Mouse (Mus musculus): ENCODE results near the gene Igfbpl1. TPM values are rescaled to one million over a fixed set of nuclear protein-coding genes. Genes with fewer than 3 reads are reported as not detected.

The Igfbpl1 gene
- polyA plus RNA-seq, 1 experiment from 2014 or later, result 0.34 TPM

DNA sequence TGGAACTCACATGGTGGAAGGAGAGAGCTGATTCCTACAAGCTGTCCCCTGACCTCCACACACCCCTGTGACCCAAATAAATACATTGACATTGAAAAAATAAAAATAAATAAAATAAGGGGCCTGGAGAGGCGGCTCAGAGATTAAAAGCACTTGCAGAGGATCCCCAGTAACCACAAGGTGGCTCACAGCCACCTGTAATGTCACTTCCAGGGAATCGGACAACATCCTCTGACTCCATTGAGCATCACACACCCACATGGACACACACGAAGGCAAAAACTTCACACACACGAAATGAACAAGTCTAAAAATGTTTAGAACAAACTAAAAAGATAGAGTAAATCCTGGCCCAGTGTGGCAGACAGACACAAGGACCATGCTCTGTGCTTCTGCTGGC lies 40.0 kb downstream of the Igfbpl1 start:
- ATAC-seq, result no peak
- 53% methylated on average over 4 of the region's 4 CpGs for whole genome bisulfite sequencing
- Histone ChIP-seq H3K4me1 (ENCODE audit: control insufficient read depth, insufficient read depth, low read length) (peaks cover 32% of the 10 kb centered on the region), H3K27ac (ENCODE audit: low read length) (peak overlapping the region; percentile 52; the same call in 1 of the 2 replicates), H3K4me2 (ENCODE audit: low read depth, low read length) (no peak overlapping the region), H3K9ac (ENCODE audit: low read depth, low read length) (no peak overlapping the region), H3K4me3 (ENCODE audit: low read length) (no peak overlapping the region), H3K36me3 (ENCODE audit: control insufficient read depth, insufficient read depth, low read length) (no peaks in the 10 kb centered on the region), H3K27me3 (replicated peaks; ENCODE audit: control insufficient read depth, insufficient read depth, low read length) (no peaks in the 10 kb centered on the region), H3K9me3 (ENCODE audit: control insufficient read depth, low read length) (no peaks in the 10 kb centered on the region)

- Histone ChIP-seq H3K27ac (ENCODE audit: low read length) (no peak overlapping the region), H3K4me1 (ENCODE audit: control insufficient read depth, insufficient read depth, low read length) (peaks cover 32% of the 10 kb centered on the region), H3K4me3 (ENCODE audit: low read length) (no peak overlapping the region), H3K9me3 (ENCODE audit: control insufficient read depth, low read length) (no peaks in the 10 kb centered on the region), H3K27me3 (replicated peaks; ENCODE audit: control insufficient read depth, insufficient read depth, low read length) (no peaks in the 10 kb centered on the region), H3K9ac (ENCODE audit: low read depth, low read length) (no peak overlapping the region), H3K36me3 (ENCODE audit: control insufficient read depth, insufficient read depth, low read length) (no peaks in the 10 kb centered on the region), H3K4me2 (ENCODE audit: low read depth, low read length) (no peak overlapping the region)
- no peak for ATAC-seq
- 25% methylated on average over 2 of the region's 2 CpGs for WGBS
Observed at GRCm38 (mm10) chr4:45785959-45786358, 40.8 kb downstream of the Igfbpl1 start.

DNA sequence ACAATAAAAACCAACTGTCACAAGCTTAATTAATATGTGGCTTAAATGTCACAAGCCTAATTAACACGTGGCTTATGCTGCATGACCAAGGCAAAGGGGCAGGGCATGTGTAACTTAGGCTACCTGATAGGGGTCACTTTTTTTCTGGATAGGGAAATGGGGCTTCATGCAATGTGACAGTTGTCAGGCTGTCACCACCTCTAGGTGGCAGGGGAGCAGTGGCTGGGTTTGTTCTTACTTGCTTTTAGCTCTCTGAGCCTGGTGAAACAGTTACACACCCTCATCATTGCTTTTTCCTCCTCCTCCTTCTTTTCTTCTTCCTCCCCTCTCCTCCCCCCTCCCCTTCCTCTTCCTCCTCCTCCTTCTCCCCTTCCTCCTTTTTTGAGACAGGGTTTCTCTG lies 43.1 kb downstream of the Igfbpl1 start:
- no peak overlapping the region for H3K9ac ChIP-seq (ENCODE audit: low read depth, low read length)
- no peak overlapping the region for H3K27ac ChIP-seq (ENCODE audit: low read length)
- no peaks in the 10 kb centered on the region for H3K27me3 ChIP-seq (replicated peaks; ENCODE audit: control insufficient read depth, insufficient read depth, low read length)
- H3K4me3 ChIP-seq (ENCODE audit: low read length), result no peak overlapping the region
- H3K9me3 ChIP-seq (ENCODE audit: control insufficient read depth, low read length), result no peaks in the 10 kb centered on the region
- no peaks in the 10 kb centered on the region for H3K36me3 ChIP-seq (ENCODE audit: control insufficient read depth, insufficient read depth, low read length)
- peaks cover 24% of the 10 kb centered on the region for H3K4me1 ChIP-seq (ENCODE audit: control insufficient read depth, insufficient read depth, low read length)
- 83% methylated on average over 1 of the region's 1 CpGs for WGBS
- no peak overlapping the region for H3K4me2 ChIP-seq (ENCODE audit: low read depth, low read length)
- no peak for ATAC-seq

GRCm38 (mm10) chr4:45771619-45772018 lies 55.1 kb downstream of the Igfbpl1 start:
- WGBS, result 6% methylated on average over 5 of the region's 5 CpGs
- no peak overlapping the region for H3K27ac ChIP-seq (ENCODE audit: low read length)
- no peak for ATAC-seq
- no peak overlapping the region for H3K9ac ChIP-seq (ENCODE audit: low read depth, low read length)
- H3K27me3 ChIP-seq (replicated peaks; ENCODE audit: control insufficient read depth, insufficient read depth, low read length), result no peaks in the 10 kb centered on the region
- no peaks in the 10 kb centered on the region for H3K9me3 ChIP-seq (ENCODE audit: control insufficient read depth, low read length)
- no peaks in the 10 kb centered on the region for H3K36me3 ChIP-seq (ENCODE audit: control insufficient read depth, insufficient read depth, low read length)
- H3K4me2 ChIP-seq (ENCODE audit: low read depth, low read length), result no peak overlapping the region
- no peak overlapping the region for H3K4me3 ChIP-seq (ENCODE audit: low read length)
- peaks cover 36% of the 10 kb centered on the region for H3K4me1 ChIP-seq (ENCODE audit: control insufficient read depth, insufficient read depth, low read length)

- H3K9me3 ChIP-seq (ENCODE audit: control insufficient read depth, low read length), result no peaks in the 10 kb centered on the region
- WGBS, result 41% methylated on average over 8 of the region's 8 CpGs
- no peak overlapping the region for H3K27ac ChIP-seq (ENCODE audit: low read length)
- H3K4me2 ChIP-seq (ENCODE audit: low read depth, low read length), result no peak overlapping the region
- no peak overlapping the region for H3K9ac ChIP-seq (ENCODE audit: low read depth, low read length)
- H3K4me3 ChIP-seq (ENCODE audit: low read length), result no peak overlapping the region
- no peaks in the 10 kb centered on the region for H3K27me3 ChIP-seq (replicated peaks; ENCODE audit: control insufficient read depth, insufficient read depth, low read length)
- H3K36me3 ChIP-seq (ENCODE audit: control insufficient read depth, insufficient read depth, low read length), result no peaks in the 10 kb centered on the region
- ATAC-seq, result no peak
- peaks cover 39% of the 10 kb centered on the region for H3K4me1 ChIP-seq (ENCODE audit: control insufficient read depth, insufficient read depth, low read length)
Observed at GRCm38 (mm10) chr4:45771173-45771572, 55.5 kb downstream of the Igfbpl1 start.

DNA sequence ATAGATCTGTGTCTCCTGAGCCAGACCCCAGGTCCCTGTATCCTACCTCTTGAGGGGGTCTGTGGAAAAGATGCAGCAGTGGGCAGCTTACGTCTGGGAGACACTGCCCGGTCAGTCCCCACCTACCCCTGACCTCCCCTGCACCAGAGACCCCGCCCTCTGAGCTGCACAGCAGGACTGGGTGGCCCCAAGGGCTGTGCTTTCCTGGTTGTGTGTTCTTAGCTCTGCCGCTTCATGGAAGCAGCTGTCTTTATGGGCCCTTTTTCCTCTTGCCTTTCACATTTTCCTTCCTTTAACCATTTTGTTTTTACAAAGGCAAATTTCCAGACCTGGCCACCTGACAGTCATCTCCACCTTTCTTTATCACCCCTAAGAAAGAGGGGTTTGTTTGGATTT lies 56.1 kb downstream of the Igfbpl1 start:
- no peak overlapping the region for H3K4me2 ChIP-seq (ENCODE audit: low read depth, low read length)
- H3K4me3 ChIP-seq (ENCODE audit: low read length), result no peak overlapping the region
- H3K4me1 ChIP-seq (ENCODE audit: control insufficient read depth, insufficient read depth, low read length), result peaks cover 44% of the 10 kb centered on the region
- no peak overlapping the region for H3K27ac ChIP-seq (ENCODE audit: low read length)
- no peak for ATAC-seq
- no peak overlapping the region for H3K9ac ChIP-seq (ENCODE audit: low read depth, low read length)
- no peaks in the 10 kb centered on the region for H3K9me3 ChIP-seq (ENCODE audit: control insufficient read depth, low read length)
- 45% methylated on average over 4 of the region's 4 CpGs for WGBS
- H3K36me3 ChIP-seq (ENCODE audit: control insufficient read depth, insufficient read depth, low read length), result no peaks in the 10 kb centered on the region
- H3K27me3 ChIP-seq (replicated peaks; ENCODE audit: control insufficient read depth, insufficient read depth, low read length), result no peaks in the 10 kb centered on the region

GRCm38 (mm10) chr4:45769791-45770637 lies 56.7 kb downstream of the Igfbpl1 start:
- Histone ChIP-seq H3K4me1 (ENCODE audit: control insufficient read depth, insufficient read depth, low read length) (peaks cover 50% of the 10 kb centered on the region), H3K9me3 (ENCODE audit: control insufficient read depth, low read length) (no peaks in the 10 kb centered on the region), H3K36me3 (ENCODE audit: control insufficient read depth, insufficient read depth, low read length) (no peaks in the 10 kb centered on the region), H3K9ac (ENCODE audit: low read depth, low read length) (no peak overlapping the region), H3K27me3 (replicated peaks; ENCODE audit: control insufficient read depth, insufficient read depth, low read length) (0 out of 2 replicates have a peak, but pooled peaks cover 5% of the 10 kb centered on the region), H3K4me2 (ENCODE audit: low read depth, low read length) (no peak overlapping the region), H3K27ac (ENCODE audit: low read length) (no peak overlapping the region), H3K4me3 (ENCODE audit: low read length) (no peak overlapping the region)
- no peak for ATAC-seq
- 45% methylated on average over 10 of the region's 10 CpGs for WGBS

GRCm38 (mm10) chr4:45769141-45769540 lies 57.6 kb downstream of the Igfbpl1 start:
- WGBS, result 63% methylated on average over 10 of the region's 10 CpGs
- Histone ChIP-seq H3K27me3 (replicated peaks; ENCODE audit: control insufficient read depth, insufficient read depth, low read length) (0 out of 2 replicates have a peak, but pooled peaks cover 5% of the 10 kb centered on the region), H3K4me1 (ENCODE audit: control insufficient read depth, insufficient read depth, low read length) (peaks cover 54% of the 10 kb centered on the region), H3K9ac (ENCODE audit: low read depth, low read length) (no peak overlapping the region; the same call in 1 of the 2 replicates), H3K4me3 (ENCODE audit: low read length) (no peak overlapping the region), H3K27ac (ENCODE audit: low read length) (no peak overlapping the region), H3K9me3 (ENCODE audit: control insufficient read depth, low read length) (no peaks in the 10 kb centered on the region), H3K4me2 (ENCODE audit: low read depth, low read length) (no peak overlapping the region), H3K36me3 (ENCODE audit: control insufficient read depth, insufficient read depth, low read length) (no peaks in the 10 kb centered on the region)
- no peak for ATAC-seq

DNA sequence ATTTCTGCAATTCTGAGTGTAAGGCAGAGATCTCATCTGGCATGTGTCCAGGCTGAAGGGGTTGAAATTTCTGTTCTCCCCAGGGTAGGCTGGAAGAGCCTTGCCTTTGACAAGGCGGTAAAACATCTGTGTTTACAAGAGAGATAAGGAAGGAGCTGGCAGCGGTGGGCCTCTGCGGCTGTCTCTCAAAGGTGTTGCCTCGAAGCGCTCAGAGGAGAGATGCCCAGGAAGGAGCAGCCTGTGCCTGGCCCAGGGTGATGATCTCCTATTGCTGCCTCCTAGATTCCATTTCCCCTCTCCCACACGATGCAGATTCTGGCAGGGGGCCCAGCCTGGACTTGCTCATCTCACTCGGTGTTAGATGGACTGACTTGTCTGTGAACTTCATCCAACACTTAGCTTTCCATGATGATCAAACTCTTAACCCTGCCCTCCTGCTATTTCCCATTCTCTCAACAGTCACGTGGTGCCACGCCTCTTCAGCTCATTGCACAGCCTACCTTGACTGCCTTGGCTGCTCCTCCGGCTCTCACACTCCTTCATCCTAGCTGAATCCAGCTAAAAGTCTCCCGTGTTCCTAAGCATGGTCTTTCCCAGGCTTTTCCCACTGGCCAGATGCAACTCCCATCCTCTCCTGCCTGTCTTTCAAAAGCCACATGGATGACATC lies 58.7 kb downstream of the Igfbpl1 start:
- Histone ChIP-seq H3K9me3 (ENCODE audit: control insufficient read depth, low read length) (no peaks in the 10 kb centered on the region), H3K27me3 (replicated peaks; ENCODE audit: control insufficient read depth, insufficient read depth, low read length) (0 out of 2 replicates have a peak, but pooled peaks cover 5% of the 10 kb centered on the region), H3K27ac (ENCODE audit: low read length) (no peak overlapping the region), H3K4me1 (ENCODE audit: control insufficient read depth, insufficient read depth, low read length) (peaks cover 65% of the 10 kb centered on the region), H3K4me3 (ENCODE audit: low read length) (no peak overlapping the region), H3K4me2 (ENCODE audit: low read depth, low read length) (no peak overlapping the region), H3K36me3 (ENCODE audit: control insufficient read depth, insufficient read depth, low read length) (no peaks in the 10 kb centered on the region), H3K9ac (ENCODE audit: low read depth, low read length) (no peak overlapping the region)
- ATAC-seq, result peak; percentile 61
- whole genome bisulfite sequencing, result 24% methylated on average over 11 of the region's 11 CpGs

All from intestine, embryonic 16.5 days (tissue).